Mouse (Mus musculus) stomach, postnatal 0 days (tissue): ENCODE results near the gene Erg.

Experiments used
- CTCF ChIP-seq: IDR thresholded peaks from 2 replicates; pipeline ENCODE4 v1.5.1; 2016; ENCODE audit warnings: antibody characterized with exemption, low read depth, mild to moderate bottlenecking, moderate library complexity
- EP300 ChIP-seq: optimal IDR thresholded peaks from 2 replicates; pipeline ENCODE3; 2016; ENCODE audit warnings: antibody characterized with exemption

GRCm38 (mm10) chr16:95570616-95571015, 15.8 kb downstream of the Erg start:
- TF ChIP-seq EP300: no peak
- peak; percentile 69 for TF ChIP-seq CTCF
